Mouse (Mus musculus): ENCODE measurements around the gene Bpgm. TPM values are rescaled to one million over a fixed set of nuclear protein-coding genes. Genes with fewer than 3 reads are reported as not detected.

Bpgm gene
- total RNA-seq, 1 experiment from 2014 or later, result 169 TPM

DNA sequence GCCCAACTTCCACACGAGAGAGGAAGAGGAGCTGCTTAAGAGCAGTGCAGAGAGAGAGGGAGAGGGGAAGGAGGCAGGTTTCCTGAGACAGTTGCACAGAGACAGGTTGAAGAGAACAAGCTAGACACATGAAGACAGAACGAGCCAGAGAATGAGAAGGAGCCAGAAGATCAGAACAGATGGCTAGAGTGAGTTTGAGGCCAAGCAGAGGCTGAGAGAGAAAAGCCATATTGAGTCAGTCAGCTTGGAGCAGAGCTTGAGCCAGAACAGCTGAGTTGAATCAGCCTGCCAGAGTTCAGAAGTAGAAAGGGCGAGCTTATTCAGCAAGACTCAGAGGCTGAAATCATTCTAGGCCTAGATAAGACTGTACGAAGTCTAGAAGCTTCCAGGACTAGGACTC lies 6.8 kb downstream of the Bpgm start:
- ATAC-seq (ENCODE audit: extremely low read depth, insufficient number of reproducible peaks, low FRiP score, poor library complexity, severe bottlenecking), result no peak

DNA sequence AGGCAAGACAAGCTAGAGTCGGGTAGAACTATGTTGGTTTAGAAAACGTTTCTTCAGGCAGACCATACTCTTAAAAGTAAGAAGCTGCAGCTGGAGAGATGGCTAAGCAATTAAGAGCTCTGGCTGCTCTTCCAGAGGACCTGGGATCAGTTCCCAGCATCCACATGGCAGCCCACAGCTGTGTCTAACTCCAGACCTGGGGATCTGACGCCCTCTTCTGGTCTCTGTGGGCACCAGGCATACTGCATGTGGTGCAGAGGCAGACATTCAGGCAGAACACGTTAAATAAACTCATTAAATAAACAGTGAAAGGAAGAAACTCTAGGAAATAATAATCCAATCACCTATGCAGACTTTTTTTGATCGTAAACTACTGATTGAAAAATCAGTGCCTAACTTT lies 7.4 kb downstream of the Bpgm start:
- ATAC-seq (ENCODE audit: extremely low read depth, insufficient number of reproducible peaks, low FRiP score, poor library complexity, severe bottlenecking), result no peak

DNA sequence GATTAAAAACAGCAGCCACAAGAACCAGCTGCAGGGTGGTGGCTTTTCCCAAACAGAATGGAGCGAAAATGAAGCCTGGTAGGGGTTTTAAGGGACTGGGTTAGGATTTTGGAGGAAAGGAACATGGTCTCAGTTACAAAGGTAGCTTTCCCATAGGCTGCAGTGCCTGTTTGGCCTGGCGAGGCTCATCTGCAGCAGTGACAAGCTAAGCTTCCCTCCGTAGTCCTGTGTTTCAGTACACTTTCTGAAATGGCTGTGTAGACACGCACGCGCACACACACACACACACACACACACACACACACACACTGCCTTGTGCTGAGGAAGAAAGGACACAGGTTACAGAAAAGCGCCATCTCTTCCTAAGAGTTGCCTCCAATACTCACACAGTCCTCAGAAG lies 7.8 kb downstream of the Bpgm start:
- no peak for ATAC-seq (ENCODE audit: extremely low read depth, insufficient number of reproducible peaks, low FRiP score, poor library complexity, severe bottlenecking)

DNA sequence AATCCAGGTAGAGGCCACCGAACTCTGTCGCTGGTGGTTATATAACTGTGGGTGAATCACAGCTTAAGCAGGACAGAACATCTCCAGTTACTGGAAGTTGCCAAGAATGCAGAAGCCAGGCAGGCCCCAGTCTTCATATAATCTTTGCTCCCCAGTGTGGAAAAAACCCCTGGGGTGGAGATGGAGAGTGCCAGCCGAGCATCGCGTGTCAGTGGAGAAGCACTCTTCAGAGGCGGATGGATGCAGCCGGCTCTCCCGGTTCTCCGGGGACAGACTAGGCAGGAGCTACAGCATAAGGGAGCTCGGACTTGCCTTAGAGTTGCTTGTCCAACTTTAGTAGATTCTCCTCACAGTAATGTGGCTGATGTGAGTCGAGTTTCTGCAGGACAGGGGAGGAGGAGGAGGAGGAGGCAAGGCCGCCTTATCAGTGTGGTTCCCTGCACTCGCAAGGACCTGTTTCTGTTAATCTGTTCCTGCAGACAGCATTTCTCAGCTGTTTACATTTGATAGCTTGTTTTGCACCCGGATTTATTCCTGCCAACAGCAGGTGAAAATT lies 10.1 kb downstream of the Bpgm start:
- ATAC-seq (ENCODE audit: extremely low read depth, insufficient number of reproducible peaks, low FRiP score, poor library complexity, severe bottlenecking), result no peak

DNA sequence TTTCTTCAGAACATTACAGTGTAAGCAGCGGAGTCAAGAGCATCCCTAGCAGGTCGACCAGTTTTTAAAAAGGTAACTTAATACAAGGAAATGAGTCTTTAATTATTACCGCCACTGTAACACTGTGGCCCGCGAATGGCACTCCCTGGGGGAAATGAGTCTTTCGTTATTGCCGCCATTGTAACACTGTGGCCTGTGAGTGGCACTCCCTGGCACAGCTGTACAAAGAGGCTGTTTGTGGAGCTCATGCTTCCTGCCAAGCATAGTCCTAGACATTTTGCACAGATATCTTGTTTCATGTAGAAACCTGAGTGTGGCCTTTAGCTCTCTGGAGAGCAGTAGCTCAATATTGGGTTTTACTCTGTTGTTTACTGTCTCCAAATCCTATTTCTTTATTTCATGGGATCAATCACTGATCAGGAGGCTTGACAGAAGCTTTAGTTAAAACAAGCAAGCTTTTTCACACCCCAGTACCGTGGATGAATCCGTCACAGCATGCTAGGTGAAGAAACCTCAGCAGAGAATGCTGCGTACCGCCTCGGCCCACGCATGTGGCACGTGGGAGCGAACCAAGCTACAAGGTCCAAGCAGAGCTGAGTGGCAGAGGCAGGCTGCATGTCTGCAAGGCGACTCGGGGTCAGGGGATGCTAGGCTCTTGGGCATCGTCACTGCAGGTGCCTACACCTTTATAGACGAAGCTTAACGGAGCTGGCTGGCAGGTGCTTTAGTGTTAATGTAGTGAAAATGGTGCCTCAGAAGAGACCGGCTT lies 17.5 kb downstream of the Bpgm start:
- ATAC-seq (ENCODE audit: extremely low read depth, insufficient number of reproducible peaks, low FRiP score, poor library complexity, severe bottlenecking), result no peak

DNA sequence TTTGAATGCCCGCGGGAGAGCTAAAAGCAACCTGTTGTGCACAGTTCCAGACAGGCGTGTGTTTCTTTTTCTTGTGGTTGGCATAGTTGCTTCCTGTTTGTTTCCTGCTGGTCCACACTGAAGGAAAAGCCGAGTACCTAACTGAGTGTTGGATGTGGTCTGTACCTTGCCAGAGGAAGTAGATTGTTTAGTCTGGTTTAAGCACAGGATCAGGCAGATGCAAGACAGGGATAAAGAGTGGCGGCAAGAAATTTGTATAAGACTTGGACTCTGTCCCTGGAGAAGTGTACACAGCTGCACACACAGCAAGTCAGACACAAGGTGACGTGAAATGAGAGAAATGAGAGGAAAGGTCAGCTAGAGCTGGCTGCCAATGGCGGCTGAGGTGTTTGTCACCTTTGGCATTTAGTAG lies 19.1 kb downstream of the Bpgm start:
- no peak for ATAC-seq (ENCODE audit: extremely low read depth, insufficient number of reproducible peaks, low FRiP score, poor library complexity, severe bottlenecking)

DNA sequence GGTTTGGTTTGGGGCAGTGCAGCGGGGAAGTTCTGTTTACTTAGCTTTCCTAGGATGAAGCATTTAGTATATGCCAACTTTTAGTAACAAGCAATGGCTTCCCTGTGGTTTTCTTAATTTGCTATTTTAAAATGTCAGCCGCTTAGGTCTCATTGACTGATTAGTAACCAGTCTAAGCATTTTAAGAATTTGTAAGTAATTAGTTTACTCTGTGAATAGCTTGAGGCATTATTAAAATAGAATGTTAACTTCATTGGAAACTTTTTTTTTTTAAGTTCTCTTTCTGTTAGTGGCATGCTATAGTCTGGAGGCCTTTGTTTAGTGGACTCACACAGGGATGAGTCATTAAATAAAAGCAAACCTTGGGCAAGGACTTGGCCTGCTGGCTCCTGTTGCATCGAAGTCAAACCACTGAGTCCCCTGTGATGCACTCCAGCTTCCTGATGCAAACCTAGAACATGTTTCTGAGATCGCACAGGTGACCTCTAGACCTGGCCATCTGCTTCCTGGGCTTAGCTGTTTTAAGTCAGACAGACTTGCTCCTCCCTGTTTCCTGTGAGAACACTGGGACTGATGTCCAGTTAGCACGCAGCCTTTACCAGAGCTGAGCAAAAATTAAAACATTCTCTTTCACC lies 22.1 kb downstream of the Bpgm start:
- no peak for ATAC-seq (ENCODE audit: extremely low read depth, insufficient number of reproducible peaks, low FRiP score, poor library complexity, severe bottlenecking)

DNA sequence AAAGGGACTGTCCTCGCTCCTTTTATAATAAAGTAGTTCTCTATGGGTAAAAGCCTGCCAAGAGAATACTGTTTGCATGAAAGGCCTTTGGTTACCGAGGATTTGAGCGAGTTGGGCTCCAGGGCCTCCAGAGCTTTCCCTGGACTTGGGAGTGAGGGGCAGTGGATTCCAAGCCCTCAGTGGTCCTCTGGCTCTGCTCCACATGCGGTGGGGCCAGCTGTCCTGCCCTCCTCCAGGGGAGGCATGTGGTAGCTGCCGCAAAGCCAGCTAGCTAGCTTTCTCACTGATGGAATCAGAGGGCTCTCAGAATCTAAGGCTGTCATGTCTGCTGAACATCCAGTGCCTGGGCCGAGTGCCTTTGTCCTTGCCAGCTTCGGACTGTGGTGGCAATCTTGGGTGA lies 26.3 kb downstream of the Bpgm start:
- no peak for ATAC-seq (ENCODE audit: extremely low read depth, insufficient number of reproducible peaks, low FRiP score, poor library complexity, severe bottlenecking)

DNA sequence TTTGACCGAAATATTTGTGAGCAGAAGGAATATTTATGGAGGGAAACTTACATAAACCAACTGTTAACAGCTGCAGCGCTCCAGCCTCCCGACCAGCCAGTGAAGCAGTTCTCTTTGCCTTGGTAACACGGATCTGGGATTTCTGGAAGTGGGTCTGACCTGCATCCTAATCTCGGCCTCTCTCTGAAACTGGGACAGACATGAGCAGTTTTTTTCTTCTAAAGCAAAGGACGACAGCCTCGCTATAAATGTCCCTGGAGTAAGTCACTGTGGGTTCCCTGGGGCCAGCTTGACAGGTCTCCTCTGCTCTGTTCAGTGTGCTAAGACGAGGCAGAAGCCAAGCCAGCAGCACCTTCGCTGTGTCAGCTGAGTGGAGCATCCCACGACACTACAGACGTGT lies 29.9 kb downstream of the Bpgm start:
- no peak for ATAC-seq (ENCODE audit: extremely low read depth, insufficient number of reproducible peaks, low FRiP score, poor library complexity, severe bottlenecking)

DNA sequence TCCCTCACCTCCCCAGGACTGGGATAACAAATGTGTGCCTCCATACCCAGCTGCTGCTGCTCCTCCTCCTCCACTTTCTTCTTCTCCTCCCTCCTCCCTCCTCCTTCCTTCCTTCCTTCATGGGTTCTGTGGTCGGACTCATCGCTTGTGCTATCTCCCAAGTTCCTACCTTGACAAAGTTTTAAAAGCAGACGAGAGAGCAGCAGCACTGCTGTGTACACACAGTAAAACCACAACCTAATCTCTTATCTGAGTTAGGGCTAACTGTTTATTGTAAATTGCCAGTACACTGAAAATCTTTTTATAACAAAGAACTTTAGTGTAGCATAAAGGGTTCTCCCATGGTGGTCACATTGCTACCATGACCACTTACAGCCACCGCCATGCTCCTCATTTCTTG lies 31.6 kb downstream of the Bpgm start:
- no peak for ATAC-seq (ENCODE audit: extremely low read depth, insufficient number of reproducible peaks, low FRiP score, poor library complexity, severe bottlenecking)

DNA sequence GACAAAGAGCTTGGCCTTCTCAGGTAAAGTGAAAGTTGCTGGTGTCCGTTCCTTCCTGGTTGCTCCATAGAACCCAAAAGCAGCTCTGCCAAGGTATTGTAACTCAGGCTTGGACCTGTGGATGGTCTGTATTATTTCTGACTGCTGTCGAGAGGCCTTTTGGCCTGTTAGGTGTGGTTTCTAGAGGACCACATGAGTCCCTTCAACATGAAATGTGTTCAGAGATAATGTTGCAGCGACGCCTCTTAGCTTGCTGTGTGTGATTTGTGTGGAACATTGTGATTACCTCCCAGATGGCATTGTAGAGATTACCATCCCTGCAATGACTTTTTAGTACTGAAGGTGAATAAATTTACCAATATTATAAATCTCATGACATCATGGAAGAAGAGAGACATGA lies 32.0 kb downstream of the Bpgm start:
- no peak for ATAC-seq (ENCODE audit: extremely low read depth, insufficient number of reproducible peaks, low FRiP score, poor library complexity, severe bottlenecking)

DNA sequence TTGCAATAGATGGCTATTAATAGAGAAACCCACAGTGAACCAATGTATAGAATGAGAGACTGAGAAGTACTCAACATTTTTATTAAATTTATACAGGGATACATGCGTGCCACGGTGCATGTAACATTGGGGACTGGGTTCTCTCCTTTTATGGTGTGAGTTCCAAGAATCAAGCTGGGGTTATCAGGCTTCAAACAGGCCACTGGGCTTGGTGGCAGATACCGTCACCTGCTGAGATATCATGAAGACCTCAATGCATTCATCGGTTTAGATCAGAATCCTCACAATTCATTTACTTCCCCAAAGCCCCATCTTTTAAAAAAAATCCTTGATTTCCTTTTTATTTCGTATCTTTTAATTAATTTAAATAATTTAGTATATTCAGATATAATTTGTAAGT lies 34.3 kb downstream of the Bpgm start:
- ATAC-seq (ENCODE audit: extremely low read depth, insufficient number of reproducible peaks, low FRiP score, poor library complexity, severe bottlenecking), result no peak

DNA sequence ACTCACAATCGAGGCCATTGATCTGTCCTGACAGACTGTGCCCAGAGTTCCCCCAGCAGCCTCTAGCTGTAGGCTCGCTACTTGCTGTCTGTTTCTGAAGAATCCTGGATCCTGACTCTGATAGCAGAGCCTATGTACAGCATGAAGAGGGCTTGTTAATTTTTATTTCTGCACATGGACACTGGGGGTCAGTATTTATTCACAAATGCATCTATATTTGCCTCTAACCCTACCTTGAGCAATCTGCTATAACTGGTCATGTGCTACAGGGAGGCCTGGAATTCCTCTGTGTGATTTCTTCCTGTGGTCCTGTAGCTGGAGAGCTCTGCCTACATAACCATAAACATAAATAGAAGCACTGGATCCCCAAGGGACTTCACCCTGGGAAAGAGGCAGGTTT lies 35.4 kb downstream of the Bpgm start:
- ATAC-seq (ENCODE audit: extremely low read depth, insufficient number of reproducible peaks, low FRiP score, poor library complexity, severe bottlenecking), result no peak

DNA sequence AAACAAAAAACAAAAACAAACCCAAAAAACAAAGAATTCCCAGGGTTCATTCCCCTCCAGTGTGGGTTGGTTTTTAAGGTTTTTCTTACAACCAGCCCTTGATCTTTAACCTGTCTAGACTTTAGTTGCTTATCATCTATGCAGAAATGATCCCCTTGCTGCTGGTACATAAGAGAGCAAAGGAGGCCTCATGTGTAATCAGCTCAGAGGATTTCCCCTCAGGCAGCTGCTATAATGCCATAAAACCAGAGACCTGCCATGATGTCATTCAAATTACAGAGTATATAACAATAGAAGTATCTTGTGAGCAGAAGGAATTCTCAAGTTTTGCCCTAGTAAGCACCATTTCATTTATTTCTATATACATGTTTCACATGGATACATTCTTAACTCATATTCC lies 36.7 kb downstream of the Bpgm start:
- ATAC-seq (ENCODE audit: extremely low read depth, insufficient number of reproducible peaks, low FRiP score, poor library complexity, severe bottlenecking), result no peak

DNA sequence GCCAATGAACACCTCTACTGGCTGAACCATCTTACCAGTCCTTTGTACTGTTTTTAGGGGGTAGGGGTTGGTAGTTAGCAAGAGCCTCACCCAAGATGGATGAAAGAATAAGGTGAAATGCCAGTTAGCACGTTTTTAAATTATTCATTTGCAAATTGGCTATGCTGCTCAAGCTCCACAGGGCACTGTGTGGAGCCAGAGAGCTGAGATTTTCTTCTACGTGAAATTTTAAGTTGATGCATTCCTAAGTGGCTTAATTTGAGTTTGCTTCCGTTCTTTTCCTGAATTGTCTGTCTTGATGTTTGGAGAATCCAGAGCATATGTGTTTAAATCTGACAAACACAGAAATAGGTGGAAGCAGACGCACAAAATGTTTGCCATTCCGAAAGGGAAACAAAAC lies 38.6 kb downstream of the Bpgm start:
- no peak for ATAC-seq (ENCODE audit: extremely low read depth, insufficient number of reproducible peaks, low FRiP score, poor library complexity, severe bottlenecking)

DNA sequence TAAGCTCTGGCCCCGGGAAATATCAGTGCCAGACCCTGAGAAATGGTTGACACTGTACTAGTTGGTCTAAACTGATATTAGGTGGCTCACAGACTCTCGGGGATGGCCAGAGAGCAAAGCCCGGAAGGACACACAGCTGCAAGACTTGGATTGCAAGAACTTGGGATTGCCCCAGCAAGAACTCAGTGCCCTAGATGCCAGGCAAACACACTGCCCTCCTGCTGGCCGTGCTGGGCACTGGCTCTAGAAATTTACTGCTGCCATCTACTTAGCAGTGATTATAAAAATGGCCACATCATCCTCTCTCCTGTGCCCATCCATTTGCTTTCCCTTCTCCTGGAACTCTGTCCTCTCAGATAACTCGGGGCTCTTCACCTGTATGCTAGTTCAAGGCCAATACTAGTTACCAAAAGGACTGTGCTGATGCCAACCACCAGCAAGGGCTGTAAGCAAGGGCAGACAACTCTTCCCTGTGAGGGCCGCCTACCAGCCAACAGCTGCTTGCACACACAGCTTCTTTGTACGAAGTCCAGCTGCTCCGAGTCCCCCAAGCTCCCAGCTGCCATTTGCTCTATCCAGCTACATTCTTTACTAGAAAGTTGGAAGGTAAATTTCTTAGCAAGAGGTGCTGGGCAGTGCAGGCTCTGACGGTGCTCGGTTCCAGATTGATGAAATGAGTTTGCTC lies 39.2 kb downstream of the Bpgm start:
- ATAC-seq (ENCODE audit: extremely low read depth, insufficient number of reproducible peaks, low FRiP score, poor library complexity, severe bottlenecking), result no peak

DNA sequence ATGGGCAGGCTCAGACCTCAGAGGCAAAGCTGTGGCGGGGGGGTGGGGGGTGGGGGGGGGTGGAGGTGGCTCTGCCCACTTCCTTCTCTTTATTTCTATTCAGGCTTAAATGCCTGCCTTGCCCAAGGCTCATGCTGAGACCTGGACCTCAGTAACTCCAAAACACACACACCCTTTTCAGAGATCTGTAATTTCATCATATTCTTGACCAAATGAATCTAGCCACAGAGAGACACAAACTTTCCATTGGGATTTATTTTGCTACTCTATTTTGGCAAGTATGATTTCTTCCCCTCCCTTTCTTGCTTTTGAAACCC lies 39.7 kb downstream of the Bpgm start:
- ATAC-seq (ENCODE audit: extremely low read depth, insufficient number of reproducible peaks, low FRiP score, poor library complexity, severe bottlenecking), result no peak

DNA sequence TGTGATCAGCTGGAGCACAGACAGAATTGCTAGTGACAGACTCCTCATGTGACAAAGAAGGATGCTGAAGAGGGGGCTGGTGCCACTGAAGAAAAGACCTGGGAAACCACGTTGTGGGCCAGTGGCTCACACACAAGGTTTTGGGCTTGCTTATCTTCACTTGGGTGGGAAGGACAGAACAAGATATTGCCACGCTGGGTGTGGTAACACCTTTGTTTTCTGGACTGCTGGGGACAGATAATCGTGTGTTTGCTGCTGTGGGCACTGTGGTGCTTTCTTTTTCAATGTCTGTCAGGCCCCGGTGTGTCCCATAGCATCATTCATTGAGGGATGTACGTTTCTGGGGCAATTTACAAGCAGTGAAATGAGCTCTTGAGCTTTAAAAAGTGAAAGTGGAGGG lies 41.7 kb downstream of the Bpgm start:
- ATAC-seq (ENCODE audit: extremely low read depth, insufficient number of reproducible peaks, low FRiP score, poor library complexity, severe bottlenecking), result no peak

DNA sequence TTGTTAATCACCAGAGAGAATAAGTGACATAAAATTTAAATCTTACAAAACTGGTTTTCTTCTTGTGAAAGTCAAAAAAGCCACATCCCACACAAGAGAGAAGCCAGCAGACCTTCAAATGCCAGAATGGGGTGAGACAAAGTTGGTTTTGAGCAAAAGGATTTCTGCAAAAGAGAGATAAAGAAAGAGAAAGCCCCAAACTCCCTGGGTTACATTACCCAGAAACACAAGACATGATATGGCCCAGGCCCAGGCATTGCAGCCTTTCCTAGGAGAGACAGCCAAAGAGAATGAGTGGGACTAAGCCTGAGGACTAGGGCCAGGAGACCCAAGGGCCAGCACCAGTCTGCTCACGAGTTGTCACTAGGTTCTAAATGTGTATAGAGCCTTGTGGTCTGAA lies 43.1 kb downstream of the Bpgm start:
- no peak for ATAC-seq (ENCODE audit: extremely low read depth, insufficient number of reproducible peaks, low FRiP score, poor library complexity, severe bottlenecking)

DNA sequence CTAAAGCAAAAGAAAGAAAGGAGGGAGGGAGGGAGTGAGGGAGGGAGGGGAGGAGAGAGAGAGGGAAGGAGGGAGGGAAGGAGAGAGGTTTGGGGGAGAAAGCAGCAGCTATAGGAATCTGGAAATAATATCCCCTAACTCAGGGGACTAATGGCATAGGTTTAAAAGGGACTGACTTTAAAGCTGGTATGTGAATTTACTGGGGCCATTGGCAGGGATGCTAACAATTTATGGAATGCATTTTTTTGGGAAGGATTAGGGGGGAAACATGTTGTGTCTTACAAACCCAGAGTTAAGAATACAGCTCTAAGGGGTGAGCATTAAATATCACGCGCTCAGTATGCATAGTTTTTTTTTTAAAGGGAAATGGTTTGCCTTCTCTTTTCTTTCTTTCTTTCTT lies 44.5 kb downstream of the Bpgm start:
- no peak for ATAC-seq (ENCODE audit: extremely low read depth, insufficient number of reproducible peaks, low FRiP score, poor library complexity, severe bottlenecking)
